Mouse (Mus musculus) left cerebral cortex, postnatal 10 days (tissue): ENCODE measurements around the gene Slc38a2. TPM values are rescaled to one million over a fixed set of nuclear protein-coding genes. Genes with fewer than 3 reads are reported as not detected.

ENCODE experiments used
- DNase-seq, 2 experiments: peaks; one replicate each; pipeline ENCODE4 v3.0.0; 2021 to 2022; ENCODE audit warnings: low spot score in 2 of 2, mixed read lengths in 1 of 2; ENCODE audit errors: extremely low spot score in 1 of 2
- intact Hi-C: fragments of 180-260 bp; cut with DNase I; formaldehyde crosslinking; loops from one replicate; pipeline ENCODE4 v1.15.1; 2025
- total RNA-seq, 2 experiments: library from RNA; stranded (reverse); gene quantifications; 2 replicates each; pipeline ENCODE4 v1.2.3; 2021

The Slc38a2 gene
- total RNA-seq = 10 to 100 TPM; 69.3 to 72.2 TPM

DNA sequence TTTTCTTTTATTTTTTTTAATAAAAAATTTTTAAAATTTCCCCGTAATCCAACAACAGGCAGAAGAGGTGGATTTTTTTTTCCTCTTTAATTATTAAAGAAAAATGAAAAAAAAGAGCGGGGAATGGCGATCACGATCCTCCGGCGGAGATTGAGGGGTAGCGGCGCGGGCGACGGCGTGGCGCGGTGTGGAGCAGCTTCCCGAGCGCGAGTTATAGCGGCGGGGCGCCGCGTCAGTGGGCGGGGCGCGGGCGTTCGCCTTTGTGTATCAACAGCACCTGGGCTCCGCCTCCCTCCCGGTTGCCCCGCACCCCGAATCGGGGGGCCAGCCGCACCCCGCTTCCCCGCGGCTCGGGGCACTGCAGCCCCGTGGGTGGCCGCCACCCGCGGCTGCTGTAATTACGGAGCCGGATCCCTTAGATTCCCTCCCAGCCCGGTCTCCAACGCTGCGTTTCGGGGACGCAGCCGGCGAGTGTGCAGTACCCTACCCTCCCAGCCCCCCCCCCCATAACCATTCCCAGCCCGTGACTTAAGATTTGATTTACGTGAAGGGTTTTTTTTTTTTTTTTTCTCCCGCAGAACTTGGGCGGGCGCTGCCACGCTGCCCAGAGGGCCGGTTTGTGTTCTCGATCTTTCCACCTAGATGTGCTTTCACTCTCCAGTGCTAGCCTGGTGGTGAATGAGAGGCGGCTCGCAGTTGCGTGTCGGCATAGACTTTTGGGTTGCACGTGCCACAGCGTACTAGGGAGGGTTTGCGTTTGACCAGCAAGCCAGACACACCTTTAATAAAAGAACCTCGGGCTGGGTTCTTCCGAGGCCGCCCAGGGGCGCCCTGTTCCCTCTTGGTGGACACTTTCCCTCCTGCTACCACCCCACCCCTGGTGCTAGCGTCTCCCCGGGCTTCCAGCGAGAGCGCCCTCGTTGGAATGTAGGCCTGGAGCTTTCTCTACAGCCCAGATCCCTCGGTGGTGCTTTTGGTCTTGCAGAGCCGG, at the start of gene Slc38a2:
TSS of gene Slc38a2 (minus strand) at position 210 of the 991 bp plus-strand sequence.
- intact Hi-C loops = loop anchor here (10.0 kb wide), 2 partner anchors 235 to 485 kb away; no protein-coding TSS in a partner anchor
- DNase-seq = peak; percentile 75 to 94

DNA sequence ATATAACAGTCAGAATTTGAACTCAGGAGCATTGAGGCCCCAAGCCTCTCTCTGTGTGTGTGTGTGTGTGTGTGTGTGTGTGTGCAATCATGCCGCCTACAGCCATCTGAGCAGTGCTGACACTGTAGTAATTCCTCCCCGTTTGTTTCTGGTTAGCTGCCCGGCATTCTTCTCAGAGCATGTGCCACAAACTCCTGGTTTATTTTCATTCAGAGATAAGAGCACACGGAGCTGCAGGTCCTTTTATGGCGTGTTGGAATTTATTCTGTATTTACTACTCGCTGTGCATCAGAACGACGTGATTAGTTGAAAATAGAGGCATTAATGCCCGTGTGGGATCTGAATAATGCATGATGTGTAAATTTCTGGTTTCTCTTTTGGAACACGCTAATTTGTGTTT, 49.6 kb upstream of the Slc38a2 start:
- intact Hi-C loops = no loop called here
- DNase-seq = peak in 1 of 2 experiments; percentile 13

DNA sequence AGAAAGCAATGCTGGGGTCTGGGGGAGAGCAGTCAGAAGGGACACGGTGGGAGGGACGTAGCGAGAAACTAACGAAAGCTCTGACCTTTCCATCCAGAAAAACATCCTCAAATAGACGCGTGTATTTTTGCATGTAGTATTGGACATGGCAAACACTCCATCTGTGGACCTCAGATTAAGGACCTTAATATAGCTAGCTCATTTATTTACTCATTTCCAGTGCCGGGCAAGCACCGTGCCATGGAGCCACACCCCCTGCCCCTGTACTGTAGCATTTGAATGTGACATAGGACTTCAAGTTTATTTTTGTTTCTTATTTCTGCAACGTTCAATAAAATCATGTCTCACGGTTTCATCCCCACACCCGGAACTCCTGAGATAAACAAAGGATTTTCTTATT, 48.0 kb upstream of the Slc38a2 start:
- DNase-seq = no peak
- intact Hi-C loops = no loop called here

DNA sequence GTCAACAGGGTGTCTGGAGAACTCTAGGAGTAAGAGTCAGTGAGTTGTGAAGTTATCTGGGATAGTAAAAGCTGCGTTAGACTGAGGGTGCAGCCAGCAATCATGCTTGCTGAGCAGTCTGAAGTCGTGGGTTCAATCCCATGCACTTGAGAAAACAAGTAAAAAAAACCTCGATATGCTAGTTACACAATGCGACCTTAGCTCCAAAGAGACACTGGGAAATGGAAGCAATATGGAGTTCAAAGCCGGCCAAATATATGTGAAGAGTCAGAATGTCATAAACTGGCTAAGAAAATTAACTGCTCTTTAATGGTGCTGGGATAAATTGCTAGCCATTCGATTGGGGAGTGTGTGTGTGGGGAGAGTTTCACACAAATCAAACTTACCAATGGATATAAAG, 47.5 kb upstream of the Slc38a2 start:
- intact Hi-C loops = no loop called here
- DNase-seq = no peak

DNA sequence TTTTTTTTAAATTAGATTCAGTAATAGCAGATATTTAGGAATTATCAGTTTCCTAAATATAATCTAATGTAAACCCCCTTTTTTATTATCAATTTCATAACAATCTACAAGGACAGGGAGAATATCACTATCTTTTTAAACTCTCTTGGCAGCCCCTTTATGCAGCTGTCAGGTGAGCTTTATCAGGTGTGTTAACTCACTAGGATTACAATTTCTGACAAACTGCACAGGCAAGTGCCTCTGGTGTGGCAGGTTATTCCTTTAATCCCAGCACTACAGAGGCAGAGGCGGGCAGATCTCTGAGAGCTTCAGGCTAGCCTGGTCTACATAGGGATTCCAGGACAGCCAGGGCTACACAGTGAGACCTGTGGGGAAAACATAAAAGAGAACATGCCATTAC, 45.8 kb upstream of the Slc38a2 start:
- intact Hi-C loops = no loop called here
- DNase-seq = no peak

DNA sequence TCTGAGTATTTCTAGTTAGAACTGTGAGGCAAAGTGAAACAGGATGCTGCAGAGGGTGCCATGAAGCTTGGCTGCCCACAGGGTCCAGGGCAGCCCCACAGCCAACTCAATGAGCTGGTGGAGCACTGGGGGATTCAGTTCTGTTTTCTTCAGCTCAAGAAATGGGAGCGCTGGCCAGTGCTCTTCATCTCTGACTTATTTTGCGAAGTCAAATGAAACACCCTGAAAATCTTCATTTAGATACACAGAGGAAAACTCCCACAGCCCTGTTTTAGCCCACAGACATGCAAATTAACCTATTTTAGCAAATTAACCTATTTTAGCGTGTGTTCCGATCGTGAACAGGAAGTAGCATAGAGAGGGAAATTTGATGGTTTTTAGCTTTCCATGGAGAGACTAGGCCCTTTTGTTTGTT, 45.4 kb upstream of the Slc38a2 start:
- no peak for DNase-seq

DNA sequence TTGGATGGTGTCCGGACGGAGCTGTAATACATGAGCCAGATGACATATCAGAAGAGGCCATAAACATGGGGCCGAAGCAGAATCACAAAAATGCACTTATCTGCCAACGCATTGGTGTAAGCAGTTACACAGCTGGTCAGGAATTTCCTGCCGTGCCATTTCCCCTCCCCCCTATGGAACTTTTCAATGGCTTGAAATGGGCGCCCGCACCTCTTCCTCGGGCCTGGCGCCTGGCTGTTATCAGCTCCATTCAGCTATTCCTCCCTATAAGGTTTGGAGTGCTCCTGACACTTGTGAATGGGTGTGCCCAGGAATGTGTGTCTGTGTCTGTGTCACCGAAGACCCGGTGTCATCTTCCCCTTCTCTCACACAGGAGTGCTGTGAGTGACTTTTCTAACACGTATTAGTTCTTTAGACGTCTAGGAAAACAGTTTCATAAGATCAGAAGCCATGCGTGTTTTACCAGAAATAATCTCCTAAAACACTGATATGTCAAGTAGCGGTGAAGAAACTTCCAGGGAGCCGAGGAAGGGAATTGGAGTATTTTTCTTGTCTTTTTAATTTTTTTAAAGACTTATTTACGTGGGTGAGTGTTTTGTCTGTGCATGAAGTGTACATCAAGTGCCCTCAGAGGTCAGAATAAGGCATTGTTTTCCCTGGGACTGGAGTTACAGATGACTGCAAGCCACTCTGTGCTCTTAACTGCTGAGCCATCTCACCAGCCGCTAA, 44.8 kb upstream of the Slc38a2 start:
- intact Hi-C loops = no loop called here
- no peak for DNase-seq

More for the DNA sequence above, 45.4 kb upstream of the Slc38a2 start:
- intact Hi-C loops = no loop called here

DNA sequence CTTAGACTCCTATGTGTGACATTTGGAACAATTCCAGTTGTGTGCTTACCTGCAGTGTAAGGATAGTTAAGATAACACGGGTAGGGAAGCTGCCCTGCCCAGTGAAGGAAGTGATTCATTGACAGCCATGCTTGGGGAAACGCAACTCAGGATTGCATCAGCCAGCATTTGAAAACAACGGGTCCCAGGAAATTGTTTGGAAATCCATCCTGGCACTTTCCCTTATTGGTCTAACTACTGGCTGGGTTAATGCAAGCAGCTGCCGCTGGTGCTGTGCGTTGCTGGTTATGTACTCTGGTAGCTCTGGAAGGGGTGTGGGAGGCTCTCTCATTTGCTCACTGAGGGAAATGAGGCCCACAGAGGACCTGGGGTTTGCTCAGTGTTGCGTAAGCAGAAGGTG, 43.7 kb upstream of the Slc38a2 start:
- no peak for DNase-seq
- intact Hi-C loops = no loop called here

DNA sequence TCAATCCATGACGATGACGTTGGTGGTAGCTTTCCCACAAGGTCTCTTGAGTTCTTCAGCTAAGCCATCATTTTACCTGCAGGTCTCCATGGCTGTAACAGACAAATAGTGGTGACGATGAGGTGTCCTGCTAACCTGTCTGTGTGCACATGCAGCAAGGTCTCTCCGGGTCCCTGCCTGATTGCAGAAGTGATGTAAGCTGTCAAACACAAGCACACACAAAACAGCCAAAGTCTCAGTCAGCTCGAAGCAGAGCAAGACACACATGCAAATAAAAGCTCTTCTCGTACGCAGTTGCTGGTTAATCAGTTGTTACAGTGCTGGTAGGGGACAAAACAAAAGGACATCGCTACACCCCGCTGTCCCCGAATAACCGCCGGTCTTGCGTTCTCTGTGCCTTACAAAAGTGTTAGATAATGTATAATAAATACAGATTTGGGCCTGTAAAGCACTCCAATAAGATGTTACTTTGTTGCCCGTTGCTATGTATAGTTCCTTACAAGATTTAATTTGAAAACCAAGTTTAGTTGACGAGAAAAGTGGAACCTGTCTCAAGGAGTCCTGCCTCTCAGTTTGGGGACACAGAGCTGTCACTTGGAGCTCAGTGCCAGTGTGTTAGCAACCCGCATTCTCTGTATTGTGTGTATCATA, 43.2 kb upstream of the Slc38a2 start:
- intact Hi-C loops = no loop called here
- no peak for DNase-seq

DNA sequence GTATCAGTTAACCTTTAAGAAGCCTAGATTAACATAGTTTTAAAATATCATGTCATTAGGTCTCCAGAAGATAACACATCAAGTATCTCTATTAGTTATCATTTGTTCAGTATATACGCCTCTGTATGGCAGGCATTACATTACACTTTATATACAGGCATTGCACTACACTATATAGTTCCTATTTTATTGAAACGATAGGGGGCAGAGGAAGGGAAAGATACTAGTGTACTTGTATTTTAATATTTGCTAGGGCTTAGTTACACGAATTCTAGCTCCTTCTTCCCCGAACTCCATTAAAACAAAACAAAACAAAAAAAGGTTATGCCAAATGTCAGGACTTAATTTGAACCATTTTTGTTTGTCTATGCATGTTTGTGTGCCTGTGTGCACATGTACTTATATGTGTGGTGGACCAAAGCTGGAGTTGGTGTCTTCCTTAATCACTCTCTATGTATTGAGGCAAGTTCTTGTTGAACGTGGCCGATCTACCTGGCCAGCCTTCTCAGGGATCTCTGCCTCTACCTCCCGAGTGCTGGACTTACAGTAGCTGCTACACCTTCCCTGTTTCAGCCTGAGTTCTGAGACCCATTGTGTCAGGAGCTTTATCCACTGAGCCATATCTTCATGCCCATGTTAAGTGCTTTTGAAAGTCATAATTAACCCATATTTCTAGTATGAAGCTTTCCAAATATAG, 41.5 kb upstream of the Slc38a2 start:
- no peak for DNase-seq
- intact Hi-C loops = no loop called here

DNA sequence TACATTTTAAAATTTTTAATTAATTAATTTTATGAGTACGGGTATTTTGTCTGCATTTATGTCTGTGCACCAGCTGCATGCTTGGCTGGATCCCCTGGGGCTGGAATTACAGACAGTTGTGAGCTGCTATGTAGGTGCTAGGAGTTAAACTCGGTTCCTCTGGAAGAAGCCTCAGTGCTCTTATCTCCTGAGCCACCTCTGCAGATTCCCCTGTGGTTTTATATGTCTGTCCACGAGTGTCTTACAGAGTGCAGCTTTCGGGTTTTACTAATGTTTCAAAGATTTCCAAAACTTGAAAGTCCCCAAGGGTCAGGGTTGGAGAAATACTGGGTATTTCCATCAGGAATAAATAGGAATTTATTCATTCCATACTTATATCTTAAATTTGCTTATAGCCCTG, 40.6 kb upstream of the Slc38a2 start:
- intact Hi-C loops = no loop called here
- DNase-seq = no peak

DNA sequence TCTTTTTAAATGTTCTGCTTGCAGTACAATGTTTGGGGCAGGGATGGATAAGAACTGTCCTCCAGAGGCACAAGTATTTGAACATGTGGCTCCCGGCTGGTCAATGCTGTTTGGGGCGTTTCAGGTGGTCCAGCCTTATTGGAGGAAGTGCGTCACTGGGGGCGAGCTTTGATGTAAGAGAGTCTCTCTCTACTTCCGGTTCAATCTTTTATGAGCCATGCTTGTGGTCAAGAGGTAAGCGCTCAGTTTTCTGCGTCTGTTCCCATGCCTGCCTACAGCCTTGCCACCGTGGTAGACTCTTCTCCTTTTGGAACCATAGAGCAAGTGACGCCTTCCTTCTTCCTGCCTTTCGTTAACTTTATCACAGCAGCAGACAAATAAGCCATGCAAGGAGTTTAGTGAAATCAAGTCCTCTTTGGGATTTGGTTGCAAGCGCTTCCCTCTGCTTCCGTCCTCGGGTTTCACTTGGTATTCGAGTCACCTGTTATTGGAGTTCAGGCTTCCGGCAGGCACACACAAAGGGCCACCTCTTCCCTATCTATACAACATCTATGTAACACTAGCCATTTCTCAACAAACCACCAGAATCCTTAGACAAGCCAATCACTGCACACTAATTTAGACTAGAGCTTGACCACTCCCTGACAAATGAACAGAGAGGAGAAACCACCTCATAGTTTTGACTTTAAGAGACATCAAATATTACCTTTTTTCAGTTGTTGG, 37.3 kb upstream of the Slc38a2 start:
- intact Hi-C loops = no loop called here
- no peak for DNase-seq

DNA sequence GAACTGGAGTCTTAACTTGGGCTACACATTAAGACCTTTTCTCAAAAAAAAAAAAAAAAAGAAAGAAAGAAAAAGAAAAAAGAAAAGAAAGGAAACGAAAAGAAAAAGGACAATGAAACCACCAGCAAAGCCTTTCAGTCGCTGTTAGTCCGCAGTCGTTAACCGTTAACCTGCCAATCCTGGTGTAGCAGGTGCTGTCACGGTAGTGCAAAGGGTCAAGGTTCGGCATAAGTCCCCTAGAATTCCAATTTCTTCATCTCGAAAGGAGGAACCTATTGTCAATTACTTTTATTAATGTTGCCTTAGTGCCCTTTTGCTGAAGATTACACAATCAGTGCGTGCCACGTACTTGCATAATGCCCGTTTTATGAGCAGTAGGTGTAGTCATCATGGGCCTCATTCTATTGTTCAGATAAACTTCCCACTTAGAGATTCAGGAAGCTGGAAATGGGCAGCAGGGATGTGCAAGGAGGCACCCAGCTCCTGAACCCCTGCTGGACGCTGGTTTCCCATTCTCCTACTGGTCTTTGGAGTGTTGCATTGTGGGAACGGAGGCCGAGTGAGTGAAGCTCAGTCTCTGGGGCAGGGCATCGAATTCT, 36.1 kb upstream of the Slc38a2 start:
- DNase-seq = no peak
- intact Hi-C loops = no loop called here

DNA sequence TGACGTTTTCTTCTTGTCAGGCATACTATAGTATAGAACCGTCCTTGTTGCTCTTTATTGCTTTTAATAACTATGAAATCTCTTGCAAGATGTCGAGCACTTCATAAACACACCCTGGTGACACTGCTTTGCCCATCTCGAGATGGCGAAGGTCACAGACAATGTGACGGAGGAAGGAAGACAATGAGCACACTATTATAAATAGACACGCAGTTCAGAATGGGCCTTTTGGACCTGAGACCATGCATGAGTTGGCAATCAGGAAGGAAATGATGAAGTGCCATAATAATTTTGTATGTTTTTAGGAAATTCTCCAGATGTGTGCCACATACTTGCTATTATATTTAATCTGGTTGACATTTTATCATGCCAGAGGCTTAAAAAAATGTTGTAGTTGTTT, 34.9 kb upstream of the Slc38a2 start:
- intact Hi-C loops = no loop called here

DNA sequence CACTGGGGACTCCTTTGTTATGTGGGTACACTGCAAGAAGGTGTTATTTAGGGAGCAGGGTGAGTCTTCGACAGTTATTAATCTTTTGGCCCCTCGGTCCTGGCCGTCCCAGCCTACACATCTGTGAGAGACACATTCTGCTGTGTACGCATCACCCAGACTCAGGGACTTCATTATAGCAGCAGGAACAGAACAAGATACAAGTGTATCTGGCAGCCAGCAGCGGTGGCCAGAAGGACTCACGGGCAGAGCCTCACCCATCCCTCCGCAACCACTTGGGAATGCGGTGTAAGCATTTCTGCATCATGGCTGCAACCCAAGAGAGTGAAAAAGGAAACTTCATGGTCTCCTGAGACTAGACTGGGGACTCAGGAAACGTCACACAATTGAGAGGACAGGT, 30.9 kb upstream of the Slc38a2 start:
- intact Hi-C loops = no loop called here
- no peak for DNase-seq

More for the DNA sequence above, 34.9 kb upstream of the Slc38a2 start:
- DNase-seq = no peak

DNA sequence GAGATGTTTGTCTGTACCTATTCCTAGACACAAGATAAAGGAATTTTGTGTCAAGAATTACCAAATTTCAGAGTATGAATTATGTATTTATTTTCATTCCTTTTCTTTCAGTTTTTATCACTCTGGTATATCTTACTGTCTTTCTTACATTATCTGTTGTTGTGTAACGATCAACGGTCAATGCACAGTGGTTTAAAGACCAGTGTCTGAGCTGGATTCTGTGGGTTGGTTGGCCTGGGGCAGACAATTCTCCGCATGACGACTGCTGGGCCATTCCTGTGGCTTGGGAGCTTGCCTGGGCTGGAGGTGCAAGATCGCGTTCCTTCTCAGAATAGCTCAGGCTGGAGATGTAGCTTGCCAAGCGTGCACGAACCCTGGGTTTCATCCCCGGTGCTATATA, 30.3 kb upstream of the Slc38a2 start:
- no peak for DNase-seq
- intact Hi-C loops = no loop called here

DNA sequence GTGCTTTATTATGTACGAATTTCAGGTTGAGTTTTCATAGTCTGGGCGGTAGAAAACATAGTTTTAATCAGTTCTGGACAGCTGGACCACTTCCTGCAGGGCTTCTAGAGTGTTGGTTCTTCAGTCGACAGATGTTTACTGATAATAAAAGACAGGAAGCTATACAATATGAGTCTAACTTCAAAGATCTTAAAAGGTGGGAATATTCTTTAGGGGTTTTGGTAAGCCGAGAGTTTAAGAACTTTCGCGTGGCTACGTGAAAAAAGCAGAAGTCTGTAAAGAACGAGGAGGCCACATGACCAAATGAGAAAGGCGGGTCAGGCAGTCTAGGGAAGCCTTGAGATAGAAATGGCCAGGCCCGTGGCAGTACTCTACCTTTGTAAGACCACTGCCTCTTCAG, 29.5 kb upstream of the Slc38a2 start:
- intact Hi-C loops = no loop called here
- no peak for DNase-seq

DNA sequence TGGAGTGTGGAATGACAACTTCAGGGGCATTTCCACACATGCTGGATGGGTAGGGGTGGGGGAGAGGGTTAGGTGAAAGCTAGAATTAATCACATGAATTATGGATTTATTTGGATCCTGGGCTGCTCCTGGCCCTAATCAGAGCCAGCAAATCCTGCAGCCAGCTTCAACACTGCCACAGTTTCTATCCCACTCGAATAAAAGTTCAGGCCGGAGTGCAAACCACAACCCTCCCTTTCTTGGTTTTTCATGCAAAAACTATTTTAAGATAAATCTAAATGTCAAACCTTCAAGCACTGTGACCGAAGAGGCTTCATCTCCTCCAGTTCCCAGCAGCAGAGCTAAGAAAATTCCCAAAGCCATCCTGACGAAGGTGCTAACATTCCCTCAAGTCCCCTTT, 28.8 kb upstream of the Slc38a2 start:
- DNase-seq = no peak
- intact Hi-C loops = no loop called here
